Mouse (Mus musculus): ENCODE measurements around the gene BC107364. TPM values are rescaled to one million over a fixed set of nuclear protein-coding genes. Genes with fewer than 3 reads are reported as not detected.
A peak's percentile ranks its signal among the peaks of the same experiment; 100 is the strongest.
"Not testable (repeated sequence)": the region's sequence is repeated elsewhere in the genome, so short reads cannot be mapped to it uniquely, and the experiment has no call there.

The BC107364 gene
- polyA plus RNA-seq, 1 experiment, result not detected

DNA sequence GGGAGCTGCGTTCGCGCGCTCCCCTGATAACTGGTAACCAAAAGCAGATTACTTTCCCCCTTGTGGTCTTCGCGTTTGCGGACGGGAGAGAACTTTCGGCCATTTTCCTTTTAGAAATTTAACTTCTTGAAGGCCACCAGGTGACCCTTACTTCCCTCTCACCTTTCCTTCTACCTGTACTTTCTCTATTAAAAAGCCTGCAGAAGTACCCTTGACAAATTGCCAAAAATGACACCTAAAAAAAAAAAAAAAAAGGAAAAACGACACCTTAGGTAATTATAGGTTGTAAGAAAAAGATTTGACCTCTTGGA, 1.6 kb downstream of the BC107364 start:
- 0% methylated on average over 1 of the region's 10 CpGs for WGBS

DNA sequence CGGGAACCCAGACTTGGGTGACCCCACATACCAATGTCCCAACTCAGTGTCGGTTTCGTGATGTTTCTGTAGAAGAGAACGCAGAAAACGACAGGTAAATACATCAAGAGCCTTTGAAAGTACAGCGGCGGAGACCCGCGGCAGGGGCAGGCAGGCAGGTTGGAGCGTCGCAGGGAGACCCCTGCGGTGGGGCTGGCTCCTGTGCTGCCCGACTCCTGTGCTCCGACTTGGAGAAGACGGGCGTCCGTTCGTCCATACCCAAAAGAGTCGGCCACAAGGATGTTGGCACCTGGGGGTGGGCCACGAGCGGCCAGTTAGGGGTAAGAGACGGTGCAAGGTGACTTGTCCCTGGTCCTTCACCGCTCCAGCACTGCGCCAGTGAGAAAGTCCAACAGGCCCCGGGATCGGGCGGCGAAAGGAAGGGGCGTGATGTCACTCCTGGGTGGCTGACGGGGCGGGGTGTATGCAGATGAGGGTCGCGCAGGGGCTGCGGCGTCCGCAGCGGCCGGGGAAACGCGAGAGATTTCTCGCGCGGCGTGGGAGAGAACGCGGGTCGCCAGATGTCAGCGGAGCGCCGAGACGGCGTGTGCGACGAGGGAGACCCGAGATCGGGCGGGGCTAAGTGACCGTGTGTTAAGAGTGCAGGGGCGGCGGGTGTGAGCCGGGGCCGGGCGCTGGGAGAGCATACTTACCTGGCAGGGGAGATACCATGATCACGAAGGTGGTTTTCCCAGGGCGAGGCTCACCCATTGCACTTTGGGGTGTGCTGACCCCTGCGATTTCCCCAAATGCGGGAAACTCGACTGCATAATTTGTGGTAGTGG, 2.1 kb downstream of the BC107364 start:
- H3K27ac ChIP-seq (ENCODE audit: insufficient read depth, low read length); H3K4me1 ChIP-seq (ENCODE audit: control insufficient read depth, insufficient read depth, insufficient read length); DNase-seq (ENCODE audit: low read depth in 1 of 2, low spot score in 2 of 2); H3K27me3 ChIP-seq (ENCODE audit: control insufficient read depth, insufficient read depth, low read length); H3K4me3 ChIP-seq (ENCODE audit: extremely low read depth, insufficient read depth, insufficient read length); H3K36me3 ChIP-seq (ENCODE audit: control insufficient read depth, insufficient read depth, low read length): not testable (repeated sequence)
- no CpG with 5 or more reads among the region's 68 CpGs for WGBS

More for the DNA sequence above, 1.6 kb downstream of the BC107364 start:
- H3K36me3 ChIP-seq (ENCODE audit: control insufficient read depth, insufficient read depth, low read length); DNase-seq (ENCODE audit: low read depth in 1 of 2, low spot score in 2 of 2); H3K4me1 ChIP-seq (ENCODE audit: control insufficient read depth, insufficient read depth, insufficient read length); H3K27me3 ChIP-seq (ENCODE audit: control insufficient read depth, insufficient read depth, low read length); H3K27ac ChIP-seq (ENCODE audit: insufficient read depth, low read length); H3K4me3 ChIP-seq (ENCODE audit: extremely low read depth, insufficient read depth, insufficient read length): not testable (repeated sequence)

- WGBS, result 72% methylated on average over 4 of the region's 4 CpGs
- Histone ChIP-seq H3K4me1 (ENCODE audit: control insufficient read depth, insufficient read depth, insufficient read length) (no peaks in the 10 kb centered on the region), H3K36me3 (ENCODE audit: control insufficient read depth, insufficient read depth, low read length) (no peaks in the 10 kb centered on the region), H3K27me3 (ENCODE audit: control insufficient read depth, insufficient read depth, low read length) (peaks cover 8% of the 10 kb centered on the region; the same call in 1 of the 2 replicates), H3K4me3 (ENCODE audit: extremely low read depth, insufficient read depth, insufficient read length) (no peak overlapping the region), H3K27ac (ENCODE audit: insufficient read depth, low read length) (no peak overlapping the region)
- no peak for TF ChIP-seq CTCF (IDR thresholded peaks at IDR 0.05; ENCODE audit: extremely low read depth, insufficient read depth, insufficient read length, insufficient replicate concordance)
- no peak for TF ChIP-seq POLR2A (IDR thresholded peaks at IDR 0.05; ENCODE audit: low read depth, low read length)
- DNase-seq (ENCODE audit: low read depth in 1 of 2, low spot score in 2 of 2), result no peak
Observed at GRCm38 (mm10) chr3:96445436-96445835, 6.7 kb downstream of the BC107364 start.

- Histone ChIP-seq H3K27me3 (ENCODE audit: control insufficient read depth, insufficient read depth, low read length) (peaks cover 10% of the 10 kb centered on the region), H3K36me3 (ENCODE audit: control insufficient read depth, insufficient read depth, low read length) (no peaks in the 10 kb centered on the region), H3K4me1 (ENCODE audit: control insufficient read depth, insufficient read depth, insufficient read length) (no peaks in the 10 kb centered on the region), H3K4me3 (ENCODE audit: extremely low read depth, insufficient read depth, insufficient read length) (no peak overlapping the region), H3K27ac (ENCODE audit: insufficient read depth, low read length) (no peak overlapping the region)
- TF ChIP-seq CTCF (IDR thresholded peaks at IDR 0.05; ENCODE audit: extremely low read depth, insufficient read depth, insufficient read length, insufficient replicate concordance), result peak; percentile 80; the same call in 1 of the 2 replicates
- TF ChIP-seq POLR2A (IDR thresholded peaks at IDR 0.05; ENCODE audit: low read depth, low read length), result no peak
- 3% methylated on average over 13 of the region's 13 CpGs for WGBS
- peak; percentile 42 to 66 for DNase-seq (ENCODE audit: low read depth in 1 of 2, low spot score in 2 of 2)
Observed at GRCm38 (mm10) chr3:96440578-96440977, 11.5 kb downstream of the BC107364 start.

DNA sequence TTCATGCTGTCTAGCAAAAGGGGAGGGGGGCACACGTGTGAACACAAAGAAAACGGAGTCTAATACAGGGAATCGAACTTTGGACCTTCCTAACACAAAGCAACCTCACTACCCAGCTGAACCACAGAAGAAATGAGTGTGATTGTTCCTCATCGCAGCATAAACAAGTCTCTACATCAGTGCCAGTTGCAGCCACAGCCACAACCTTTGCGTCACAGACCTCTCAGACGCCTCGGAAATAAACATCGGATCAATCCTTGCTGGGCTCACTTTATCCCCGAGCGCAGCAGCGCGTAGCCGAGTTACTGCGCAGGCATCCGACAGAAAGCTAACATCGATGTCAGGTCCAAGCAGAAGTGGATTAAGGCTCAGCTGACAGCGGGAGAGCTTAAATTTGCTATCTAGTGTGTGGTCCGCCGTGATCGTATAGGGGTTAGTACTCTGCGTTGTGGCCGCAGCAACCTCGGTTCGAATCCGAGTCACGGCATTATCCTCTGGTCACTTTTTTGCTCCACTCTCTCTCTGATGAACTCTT, 16.5 kb downstream of the BC107364 start:
- WGBS, result 3% methylated on average over 26 of the region's 26 CpGs
- no peak overlapping the region for H3K4me3 ChIP-seq (ENCODE audit: extremely low read depth, insufficient read depth, insufficient read length)

DNA sequence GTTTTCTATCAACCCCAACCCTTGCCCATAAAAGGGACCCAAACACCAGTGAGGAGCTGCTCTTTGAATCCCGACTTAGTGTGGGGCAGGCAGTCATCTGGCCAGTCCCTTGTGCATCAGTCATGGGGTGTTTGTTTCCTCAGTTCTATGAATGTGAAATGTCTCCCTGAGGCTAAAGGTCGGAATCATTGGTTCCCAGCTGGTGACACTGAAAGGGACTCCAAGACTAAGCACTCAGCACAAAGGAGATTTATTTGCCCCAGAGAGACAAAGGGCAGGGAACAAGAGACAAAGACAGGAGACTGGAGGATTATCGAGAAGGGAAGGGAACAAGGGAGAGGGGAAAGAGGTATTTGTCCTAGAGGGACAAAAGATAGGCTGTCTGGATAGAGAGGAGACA, 19.9 kb downstream of the BC107364 start:
- no peak overlapping the region for H3K4me3 ChIP-seq (ENCODE audit: extremely low read depth, insufficient read depth, insufficient read length)
- H3K27me3 ChIP-seq (ENCODE audit: control insufficient read depth, insufficient read depth, low read length), result peaks cover 6% of the 10 kb centered on the region; the same call in 1 of the 2 replicates
- WGBS, result 74% methylated on average over 3 of the region's 3 CpGs
- H3K36me3 ChIP-seq (ENCODE audit: control insufficient read depth, insufficient read depth, low read length), result no peaks in the 10 kb centered on the region
- TF ChIP-seq CTCF (IDR thresholded peaks at IDR 0.05; ENCODE audit: extremely low read depth, insufficient read depth, insufficient read length, insufficient replicate concordance), result no peak
- no peak for TF ChIP-seq POLR2A (IDR thresholded peaks at IDR 0.05; ENCODE audit: low read depth, low read length)
- H3K27ac ChIP-seq (ENCODE audit: insufficient read depth, low read length), result no peak overlapping the region
- peaks cover 10% of the 10 kb centered on the region for H3K4me1 ChIP-seq (ENCODE audit: control insufficient read depth, insufficient read depth, insufficient read length)
- DNase-seq (ENCODE audit: low read depth in 1 of 2, low spot score in 2 of 2), result no peak

More for the DNA sequence above, 16.5 kb downstream of the BC107364 start:
- TF ChIP-seq POLR2A (IDR thresholded peaks at IDR 0.05; ENCODE audit: low read depth, low read length), result no peak
- TF ChIP-seq CTCF (IDR thresholded peaks at IDR 0.05; ENCODE audit: extremely low read depth, insufficient read depth, insufficient read length, insufficient replicate concordance), result no peak
- Histone ChIP-seq H3K27ac (ENCODE audit: insufficient read depth, low read length) (no peak overlapping the region), H3K36me3 (ENCODE audit: control insufficient read depth, insufficient read depth, low read length) (no peaks in the 10 kb centered on the region), H3K27me3 (ENCODE audit: control insufficient read depth, insufficient read depth, low read length) (peaks cover 6% of the 10 kb centered on the region; the same call in 1 of the 2 replicates), H3K4me1 (ENCODE audit: control insufficient read depth, insufficient read depth, insufficient read length) (peaks cover 3% of the 10 kb centered on the region)
- no peak for DNase-seq (ENCODE audit: low read depth in 1 of 2, low spot score in 2 of 2)

GRCm38 (mm10) chr3:96429819-96430132, 22.3 kb downstream of the BC107364 start:
- WGBS, result 9% methylated on average over 4 of the region's 4 CpGs
- Histone ChIP-seq H3K4me3 (ENCODE audit: extremely low read depth, insufficient read depth, insufficient read length) (no peak overlapping the region), H3K27me3 (ENCODE audit: control insufficient read depth, insufficient read depth, low read length) (0 out of 2 replicates have a peak, but pooled peaks cover 2% of the 10 kb centered on the region), H3K4me1 (ENCODE audit: control insufficient read depth, insufficient read depth, insufficient read length) (peaks cover 10% of the 10 kb centered on the region), H3K36me3 (ENCODE audit: control insufficient read depth, insufficient read depth, low read length) (no peaks in the 10 kb centered on the region), H3K27ac (ENCODE audit: insufficient read depth, low read length) (no peak overlapping the region)
- peak in 1 of 2 experiments; percentile 43 for DNase-seq (ENCODE audit: low read depth in 1 of 2, low spot score in 2 of 2)
- TF ChIP-seq CTCF (IDR thresholded peaks at IDR 0.05; ENCODE audit: extremely low read depth, insufficient read depth, insufficient read length, insufficient replicate concordance) (no peak), POLR2A (IDR thresholded peaks at IDR 0.05; ENCODE audit: low read depth, low read length) (no peak)

Data from spleen, adult 2 months (tissue).